Mouse (Mus musculus) spleen, adult 2 months (tissue): ENCODE results near the gene Tle4.

Source experiments
- CTCF ChIP-seq: fragments of 200-500 bp; IDR thresholded peaks from 2 replicates; pipeline ENCODE4 v1.5.1; 2011; ENCODE audit warnings: mild to moderate bottlenecking, inconsistent platforms; ENCODE audit not compliant: insufficient read depth, insufficient read length, insufficient replicate concordance; ENCODE audit errors: extremely low read depth
- POLR2A ChIP-seq: fragments of 200-500 bp; IDR thresholded peaks from 2 replicates; pipeline ENCODE4 v1.6.1; 2011; ENCODE audit warnings: low read depth, low read length, inconsistent platforms

GRCm38 (mm10) chr19:14426244-14426868, 171.5 kb downstream of the Tle4 start:
- TF ChIP-seq CTCF (no peak), POLR2A (no peak)
